Mouse (Mus musculus): ENCODE measurements at regions not wholly inside any gene's neighbourhood (a gene's known extent, or its start where the extent isn't known, plus 50 kb on each side); places are given as distances from the start of the nearest gene placed in this dataset.

GRCm38 (mm10) chr4:95105424-95105823, 53.4 kb upstream of the Jun start:
- DNase-seq (ENCODE audit: low read depth) = no peak

DNA sequence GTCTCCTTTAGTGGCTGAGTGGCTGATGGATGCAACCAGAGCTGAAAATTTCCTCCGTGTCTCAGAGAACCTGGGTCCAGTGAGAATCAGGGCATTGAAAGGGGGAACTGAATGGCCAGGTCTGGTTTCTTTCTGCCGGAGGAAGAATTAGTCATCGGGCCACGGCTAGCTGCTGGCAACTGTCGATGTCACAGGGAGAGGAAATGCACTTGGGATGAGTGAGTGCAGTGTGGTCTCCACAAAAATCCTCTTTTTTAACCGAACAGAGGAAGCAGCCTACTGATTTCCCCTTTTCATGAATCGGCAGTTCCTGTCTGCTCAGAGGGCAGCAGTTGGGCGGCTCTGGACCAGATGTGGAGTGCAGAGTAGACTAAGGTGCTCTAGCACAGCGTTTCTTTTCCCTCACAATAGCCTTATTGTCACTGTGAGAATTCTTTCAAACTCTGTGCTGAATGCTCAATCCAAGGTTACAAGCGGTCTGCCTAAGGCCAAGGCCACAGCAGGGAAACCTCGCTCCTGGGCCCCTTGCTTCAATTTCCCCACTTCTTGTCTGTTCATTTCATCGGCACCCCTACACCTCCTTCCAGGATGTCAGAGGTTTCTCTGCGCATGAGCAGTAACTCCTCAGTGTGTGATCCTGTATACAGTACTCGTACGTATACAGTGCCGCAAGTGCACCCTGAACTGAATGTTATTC, 54.1 kb upstream of the Jun start:
- DNase-seq (ENCODE audit: low read depth) = no peak

GRCm38 (mm10) chr4:95106881-95107665, 55.1 kb upstream of the Jun start:
- no peak for DNase-seq (ENCODE audit: low read depth)

GRCm38 (mm10) chr4:95108811-95109210, 56.8 kb upstream of the Jun start:
- no peak for DNase-seq (ENCODE audit: low read depth)

DNA sequence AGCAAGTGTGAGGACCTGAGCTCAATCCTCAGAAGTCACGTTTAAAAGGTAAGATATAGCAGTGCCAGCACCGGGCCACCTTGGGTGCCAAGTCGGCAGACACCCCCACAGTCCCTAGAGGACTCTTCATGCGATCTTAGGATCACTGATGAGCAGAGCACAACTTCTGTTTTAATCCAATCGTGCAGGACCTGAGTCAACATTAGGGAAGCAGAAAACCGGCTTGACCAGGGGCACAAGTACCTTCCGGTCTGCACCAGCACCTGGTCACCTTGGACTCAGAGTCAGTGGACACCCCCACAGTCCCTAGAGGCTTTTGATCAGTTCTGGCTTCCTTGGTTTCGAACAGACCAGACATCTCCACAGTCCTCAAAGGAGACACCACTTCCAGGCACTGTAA, 58.8 kb upstream of the Jun start:
- DNase-seq (ENCODE audit: low read depth) = no peak

DNA sequence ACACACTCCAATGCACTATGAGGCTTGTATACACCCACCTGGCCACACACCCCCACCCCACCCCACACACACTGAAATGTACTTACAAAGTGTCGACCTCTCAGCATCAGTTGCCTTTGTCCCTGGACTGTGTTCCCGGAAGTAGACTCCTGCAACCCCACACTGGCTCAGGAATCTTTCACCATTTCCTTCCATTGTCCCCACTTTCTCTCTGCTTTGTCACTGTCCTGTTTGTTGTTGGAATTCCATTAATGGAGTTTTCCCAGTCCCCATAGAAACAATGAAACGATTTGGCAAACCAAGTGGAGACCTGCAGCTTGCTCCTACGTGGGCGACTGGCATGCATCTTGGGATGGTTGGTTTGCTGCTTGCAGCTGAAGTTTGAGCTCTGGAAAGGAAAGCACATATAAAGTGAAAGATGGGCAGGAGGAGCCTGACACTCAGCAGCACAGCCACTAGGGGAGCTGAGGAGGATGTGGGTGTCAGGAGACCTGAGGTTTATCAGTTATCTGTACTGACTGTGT, 65.2 kb upstream of the Jun start:
- no peak for DNase-seq (ENCODE audit: low read depth)

DNA sequence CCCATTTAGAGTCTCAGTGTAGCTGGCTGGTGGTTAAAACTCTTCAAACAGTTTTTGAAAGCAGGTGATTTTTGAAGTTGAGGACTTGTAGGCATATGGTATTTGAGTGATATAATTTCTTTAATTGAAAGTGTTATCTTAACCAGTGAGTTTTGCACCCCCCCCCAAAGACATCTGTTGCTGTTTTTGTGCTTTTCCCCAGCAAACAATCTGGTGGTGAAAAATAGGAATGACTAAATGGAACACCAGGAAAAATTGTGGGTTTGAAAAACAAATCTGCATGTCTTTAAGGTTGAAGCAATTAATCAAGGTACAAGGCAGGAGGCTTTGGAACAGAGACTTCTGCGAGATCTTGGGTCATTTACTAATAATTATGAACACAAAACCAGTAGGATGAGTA, 68.9 kb upstream of the Jun start:
- DNase-seq (ENCODE audit: low read depth) = no peak

- no peak for DNase-seq (ENCODE audit: low read depth)
These were observed 73.3 kb upstream of the Jun start for GRCm38 (mm10) chr4:95125346-95125745.

DNA sequence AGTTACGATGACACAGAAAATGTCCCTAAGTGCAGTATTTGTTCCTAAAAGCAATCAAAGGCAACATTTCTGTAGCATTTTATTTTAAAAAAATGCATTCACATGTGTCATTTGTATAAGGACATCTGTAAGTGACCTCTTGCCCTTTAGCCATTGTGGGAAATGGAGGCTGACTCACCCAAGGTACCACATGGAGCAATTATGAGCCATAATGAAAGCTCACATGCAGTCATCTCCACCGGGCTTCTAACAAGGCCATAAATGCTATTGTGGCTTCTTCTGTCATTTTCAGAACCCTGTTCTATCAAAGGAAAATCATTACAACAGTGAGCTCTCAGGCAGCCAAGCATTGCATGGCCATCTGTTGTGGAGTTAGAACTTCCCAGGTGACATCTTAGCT, 75.9 kb upstream of the Jun start:
- no peak for DNase-seq (ENCODE audit: low read depth)

GRCm38 (mm10) chr4:95133815-95134214, 81.8 kb upstream of the Jun start:
- DNase-seq (ENCODE audit: low read depth) = no peak

GRCm38 (mm10) chr4:95134611-95135010, 82.6 kb upstream of the Jun start:
- DNase-seq (ENCODE audit: low read depth) = no peak

DNA sequence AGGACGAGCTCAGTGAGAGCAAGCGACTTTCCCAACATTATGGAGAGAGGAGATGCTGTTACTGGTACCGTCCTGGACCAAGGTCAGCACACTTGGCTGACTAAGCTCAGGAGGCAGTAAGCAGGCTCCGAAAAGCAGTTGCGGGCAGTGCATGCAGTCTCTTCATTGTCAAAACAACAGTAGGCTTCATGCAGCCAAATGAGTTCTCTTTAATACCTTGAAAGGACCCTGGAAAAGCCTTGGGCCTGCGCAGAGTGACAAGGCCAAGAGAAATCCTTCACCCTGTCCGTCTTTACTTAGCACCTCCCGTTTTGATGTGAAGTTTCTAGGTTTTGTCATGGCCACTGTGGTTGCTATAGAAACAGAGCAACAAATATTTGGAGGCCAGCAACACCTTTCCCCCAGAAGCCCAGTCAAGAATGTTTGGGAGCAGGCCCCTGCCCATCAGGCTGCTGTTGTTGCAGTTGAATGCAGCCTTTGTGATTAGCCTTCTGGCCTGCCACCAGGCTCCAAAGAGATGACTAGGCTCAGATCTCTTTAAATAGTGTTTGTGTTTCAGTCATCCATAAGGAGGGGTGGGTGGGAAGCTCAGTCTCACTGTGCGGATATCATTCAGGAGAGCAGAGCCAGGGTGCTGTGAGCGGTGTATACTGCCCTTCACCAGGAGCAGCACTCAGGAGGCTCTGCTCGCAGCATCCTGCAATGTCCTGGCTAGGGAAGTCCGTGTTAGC, 85.6 kb upstream of the Jun start:
- DNase-seq (ENCODE audit: low read depth) = no peak

- no peak for DNase-seq (ENCODE audit: low read depth)
These were observed 86.7 kb upstream of the Jun start for GRCm38 (mm10) chr4:95138676-95139075.

- DNase-seq (ENCODE audit: low read depth) = no peak
These were observed 89.2 kb upstream of the Jun start for GRCm38 (mm10) chr4:95141253-95141652.

DNA sequence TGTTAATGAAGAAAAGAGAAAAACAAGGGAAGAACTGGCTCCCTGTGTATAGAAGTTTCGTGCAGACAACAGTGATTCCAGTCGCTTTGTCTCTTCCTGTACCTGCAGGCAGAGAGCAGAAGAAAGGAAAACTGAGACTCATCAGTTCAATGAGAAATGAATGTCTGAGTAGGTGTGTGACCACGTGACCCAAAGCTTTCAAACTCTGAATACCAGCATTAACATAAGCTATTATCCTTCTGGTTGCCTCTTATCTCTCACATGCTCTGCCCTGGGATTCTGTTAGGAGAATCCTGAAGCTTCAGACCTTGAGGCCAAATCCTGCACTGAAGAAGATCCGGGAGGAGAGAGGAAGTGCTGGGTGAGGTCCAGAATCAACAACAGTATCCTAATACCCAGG, 91.1 kb upstream of the Jun start:
- no peak for DNase-seq (ENCODE audit: low read depth)

DNA sequence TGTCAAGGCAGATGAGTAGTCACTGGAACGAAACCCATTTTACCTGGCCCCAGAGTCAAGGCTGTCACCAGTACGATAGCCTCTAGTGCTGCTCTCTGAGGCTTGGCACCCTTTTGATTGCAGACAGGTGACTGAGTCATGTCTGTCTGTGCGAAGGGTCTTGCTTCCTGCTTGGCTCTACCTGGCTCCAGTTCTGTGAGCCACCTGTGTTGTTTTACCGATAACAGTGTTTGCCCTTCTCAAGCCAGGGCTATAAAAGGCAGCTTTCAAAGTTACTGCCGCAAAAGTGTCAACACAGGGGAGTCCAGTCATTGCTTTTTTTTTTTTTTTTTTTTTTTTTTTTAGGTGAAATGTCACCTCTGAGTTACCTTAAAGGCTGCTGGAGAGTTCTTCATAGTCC, 91.6 kb upstream of the Jun start:
- DNase-seq (ENCODE audit: low read depth) = no peak

DNA sequence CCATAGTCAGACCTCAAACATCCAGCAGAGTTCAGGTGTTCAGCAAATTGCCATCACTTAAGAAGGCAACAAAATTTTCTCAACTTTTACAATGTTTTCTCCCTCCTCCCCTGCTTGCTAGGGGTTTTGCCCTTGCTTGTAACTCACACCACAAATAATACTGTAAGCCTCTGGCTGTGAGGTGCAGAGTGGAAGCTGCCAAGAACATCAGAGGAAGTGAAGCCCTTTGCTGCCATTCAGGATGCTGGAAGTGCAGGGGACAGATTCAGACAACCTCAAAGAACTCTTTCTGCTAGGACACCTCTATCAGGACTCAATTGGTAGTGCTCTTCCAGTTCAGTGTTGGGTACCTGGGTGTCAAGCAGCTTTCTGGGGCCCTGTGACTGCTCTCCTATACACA, 92.4 kb upstream of the Jun start:
- DNase-seq (ENCODE audit: low read depth) = no peak

DNA sequence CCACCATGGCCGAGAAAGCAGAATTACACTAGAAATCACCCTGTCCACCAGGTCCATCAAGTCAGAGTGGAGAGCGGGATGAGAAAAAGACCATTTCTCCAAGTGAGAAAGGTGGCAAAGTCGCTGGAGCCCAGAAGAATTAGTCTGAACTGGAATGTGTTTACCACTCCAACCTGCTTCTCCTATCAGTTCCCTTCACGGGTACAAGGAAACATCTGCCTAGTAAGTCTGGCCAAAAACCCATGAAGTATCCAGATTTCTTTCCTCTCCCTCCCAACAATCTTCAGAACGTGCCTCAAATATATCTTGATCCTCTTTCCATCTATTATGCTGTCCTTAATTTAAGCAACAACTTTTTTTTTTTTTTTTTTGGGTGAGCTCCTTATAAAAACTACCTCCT, 94.2 kb upstream of the Jun start:
- DNase-seq (ENCODE audit: low read depth) = no peak

- no peak for DNase-seq (ENCODE audit: low read depth)
These were observed 96.6 kb upstream of the Jun start for GRCm38 (mm10) chr4:95148665-95149064.

DNA sequence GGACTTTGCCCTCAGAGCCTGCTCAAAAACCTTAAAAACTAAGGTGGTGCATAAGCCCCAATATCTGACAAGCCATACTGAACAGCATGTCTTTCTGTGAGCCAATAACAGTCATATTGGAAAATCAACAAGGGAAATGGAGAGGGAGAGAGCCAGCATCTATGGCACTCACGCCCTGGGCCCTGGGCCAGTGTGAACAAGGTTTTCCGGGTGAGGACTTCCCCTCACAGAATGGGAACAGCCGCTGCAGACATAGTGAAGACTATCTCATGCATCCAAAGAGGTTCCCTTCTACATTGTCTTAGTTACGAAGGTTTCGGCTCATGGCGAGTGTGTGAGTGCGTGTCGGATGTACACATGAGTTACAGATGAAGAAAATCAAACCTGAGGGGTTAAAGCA, 99.7 kb upstream of the Jun start:
- no peak for DNase-seq (ENCODE audit: low read depth)

DNA sequence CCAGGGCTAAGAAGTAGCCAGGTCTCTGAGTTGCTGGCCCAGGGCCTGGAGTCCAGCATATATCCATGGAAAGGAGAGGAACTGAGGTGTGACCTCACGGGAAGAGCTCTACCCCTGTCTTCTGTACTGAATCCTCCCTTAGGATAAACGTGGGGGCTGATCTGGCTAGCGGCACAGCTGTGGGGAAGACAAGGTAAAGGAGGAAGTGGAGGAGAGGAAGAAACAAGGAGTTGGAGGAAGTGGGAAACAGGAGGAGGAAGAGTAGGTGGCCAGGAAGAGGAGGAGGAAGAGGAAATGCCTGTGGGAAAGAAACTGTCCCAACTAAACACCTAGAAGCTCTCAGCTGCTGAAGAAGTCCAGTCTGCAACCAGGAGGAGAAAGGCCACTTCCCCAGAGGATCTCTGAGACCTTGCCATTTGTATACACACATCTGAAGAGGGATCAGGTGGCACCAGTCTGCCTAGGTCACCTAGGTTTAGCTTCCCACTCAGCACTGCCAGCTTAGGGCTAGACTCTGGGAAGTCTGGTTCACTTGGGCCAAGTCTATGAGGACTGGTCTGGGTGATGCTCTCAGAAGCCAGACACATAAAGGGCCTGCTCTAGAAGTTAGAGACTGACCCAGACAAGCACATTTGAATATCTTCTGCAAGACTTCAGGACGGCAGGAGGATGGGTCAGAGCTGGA, 100.6 kb upstream of the Jun start:
- no peak for DNase-seq (ENCODE audit: low read depth)

DNA sequence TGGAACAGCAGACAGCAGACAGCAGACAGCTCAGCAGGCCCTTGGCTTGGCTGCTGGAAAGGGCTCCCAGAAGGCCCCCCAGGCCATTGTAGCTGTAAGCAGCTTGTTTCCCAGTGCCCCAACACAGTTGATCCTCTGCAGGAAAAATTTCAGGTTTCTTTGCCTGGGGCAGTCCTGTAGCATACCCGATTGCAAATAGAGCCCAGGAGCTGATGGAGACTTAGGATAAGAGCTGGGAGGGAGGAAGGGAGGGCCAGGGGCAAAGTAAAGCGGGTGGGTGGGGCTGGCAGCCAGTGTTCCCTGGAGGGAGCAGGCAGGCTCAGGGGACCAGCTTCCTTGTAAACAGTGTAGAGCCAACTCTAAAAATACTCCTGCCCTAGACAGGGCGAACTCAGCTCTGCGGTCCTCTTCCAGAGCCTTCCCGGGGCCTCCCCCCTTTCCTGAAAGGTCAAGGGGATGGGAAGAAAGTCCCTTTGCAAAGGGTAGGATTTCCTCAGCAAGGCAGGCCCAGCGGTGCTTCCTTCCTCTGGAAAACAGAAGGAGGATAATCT, 101.8 kb upstream of the Jun start:
- DNase-seq (ENCODE audit: low read depth) = no peak

Measured in c-Kit-positive CD71-positive TER-119-negative erythroid progenitor cells, embryonic 14.5 days (primary cell).